In genomic region chr14:34821131-34821790, GRCm38 (mm10) we compare ENCODE assay signal across 9 mouse cellular contexts. TPM values are rescaled to one million over a fixed set of nuclear protein-coding genes. Genes with fewer than 3 reads are reported as not detected.
DNase-seq lines count a peak whose midpoint lies in the region; ATAC-seq lines count a peak whose summit lies in the region.
"Had no signal": no experiment of that assay in that cellular context is flagged by ENCODE, and none has a peak within 500 bp of the region (broad histone marks: within the 10 kb centered on the region; RNA-seq: fewer than 3 reads in every experiment).

No protein-coding gene starts in this region.

- no peaks in the 10 kb centered on the region for H3K36me3 ChIP-seq in midbrain, embryonic 10.5 days

- peaks cover 91% of the 10 kb centered on the region for H3K27me3 ChIP-seq in midbrain, embryonic 10.5 days (ENCODE audit: low read depth, poor library complexity, severe bottlenecking)

- peaks cover 48% of the 10 kb centered on the region for H3K4me1 ChIP-seq in midbrain, embryonic 10.5 days

- peak overlapping the region; percentile 75 for H3K4me3 ChIP-seq in midbrain, embryonic 10.5 days

- H3K27ac ChIP-seq in midbrain, embryonic 10.5 days (replicated peaks), result no peak overlapping the region
- H3K27ac ChIP-seq: liver, embryonic 14.5 days had no signal

- no peaks in the 10 kb centered on the region for H3K9me3 ChIP-seq in midbrain, embryonic 10.5 days (replicated peaks)

- WGBS in midbrain, embryonic 10.5 days, result under 1% methylated on average over 26 of the region's 26 CpGs

- ATAC-seq in common myeloid progenitor, adult 5-6 weeks (replicated peaks; ENCODE audit: low read depth, poor library complexity, severe bottlenecking), result peak; percentile 17; the same call in 1 of the 2 replicates
- no peak for ATAC-seq in erythroid progenitor cell, adult 5-6 weeks (replicated peaks; ENCODE audit: low FRiP score, poor library complexity, severe bottlenecking)

- peak; percentile 1 for DNase-seq in kidney, adult 11 months
- no peak for DNase-seq in kidney, postnatal 4 days
- peak; percentile 3 for DNase-seq in heart, postnatal 4 days
- DNase-seq in midbrain, embryonic 10.5 days (ENCODE audit: low spot score), result peak; percentile 37
- DNase-seq in layer of hippocampus, adult 9-10 months (ENCODE audit: low spot score), result no peak
- DNase-seq in gastrocnemius, postnatal 10 days, result no peak

RNA-seq across cellular contexts. Expression of gene Grid1, which starts 1.4 kb away (rescaled TPM):
- not detected in 2 replicates for total RNA-seq in common myeloid progenitor, adult 5-6 weeks (2017)
- under 1 TPM; 0.09 to 0.24 TPM for total RNA-seq in heart, postnatal 4 days (2021)
- 0.28 and 0.40 TPM in 2 replicates for polyA plus RNA-seq in midbrain, embryonic 10.5 days (2016; fragmentation: Nextera tagmentation; extraction: Ambion mirVana)
- not detected in 2 replicates for total RNA-seq in erythroid progenitor cell, adult 5-6 weeks (2015; ENCODE audit: low replicate concordance)
- 0.64 TPM in 1 of 2 replicates, not detected in the other for total RNA-seq in erythroid progenitor cell, adult 5-6 weeks (2017; ENCODE audit: low replicate concordance)
- under 1 TPM; 0.23 to 0.32 TPM for total RNA-seq in gastrocnemius, postnatal 10 days (2021)

Comparison
In these comparisons a context has a peak if more than half of its experiments do, and no peak if none do; other contexts are left out.
1. DNase-seq: peak in kidney, adult 11 months (single experiment), heart, postnatal 4 days (single experiment) and midbrain, embryonic 10.5 days (single experiment); none in kidney, postnatal 4 days (0 of 2), layer of hippocampus, adult 9-10 months (single experiment) and gastrocnemius, postnatal 10 days (single experiment).